Comparison of ENCODE assay signal across 9 mouse cellular contexts in genomic region chr1:105711227-105711626, GRCm38 (mm10). TPM values are rescaled to one million over a fixed set of nuclear protein-coding genes. Genes with fewer than 3 reads are reported as not detected.
DNase-seq lines count a peak whose midpoint lies in the region; ATAC-seq and TF ChIP-seq lines count a peak whose summit lies in the region.
"Had no signal": no experiment of that assay in that cellular context is flagged by ENCODE, and none has a peak within 500 bp of the region (broad histone marks: within the 10 kb centered on the region; RNA-seq: fewer than 3 reads in every experiment).

No protein-coding gene starts in this region.

- H3K4me1 ChIP-seq in kidney, postnatal 0 days (replicated peaks; ENCODE audit: insufficient read depth, low read length) = no peaks in the 10 kb centered on the region
- H3K4me1 ChIP-seq in kidney, embryonic 16.5 days (ENCODE audit: insufficient read depth, low read length) = no peaks in the 10 kb centered on the region
- H3K4me1 ChIP-seq in intestine, embryonic 16.5 days (ENCODE audit: control insufficient read depth, insufficient read depth, low read length) = no peaks in the 10 kb centered on the region
- H3K4me1 ChIP-seq: limb, embryonic 15.5 days had no signal

- 15% methylated on average over 1 of the region's 1 CpGs for WGBS in kidney, postnatal 0 days
- WGBS in kidney, embryonic 16.5 days = 36% methylated on average over 1 of the region's 1 CpGs
- 34% methylated on average over 1 of the region's 1 CpGs for WGBS in intestine, embryonic 16.5 days

- ATAC-seq in kidney, postnatal 0 days (replicated peaks; ENCODE audit: low FRiP score, low read depth) = no peak
- no peak for ATAC-seq in kidney, embryonic 16.5 days (ENCODE audit: low FRiP score, low TSS enrichment)
- ATAC-seq in intestine, embryonic 16.5 days = no peak

- no peak overlapping the region for H3K4me2 ChIP-seq in kidney, postnatal 0 days (ENCODE audit: low read length)
- no peak overlapping the region for H3K4me2 ChIP-seq in kidney, embryonic 16.5 days (replicated peaks; ENCODE audit: low read depth, low read length)
- H3K4me2 ChIP-seq in intestine, embryonic 16.5 days (ENCODE audit: low read depth, low read length) = no peak overlapping the region
- H3K4me2 ChIP-seq: limb, embryonic 15.5 days had no signal

- H3K27me3 ChIP-seq in kidney, postnatal 0 days (ENCODE audit: insufficient read depth, low read length) = no peaks in the 10 kb centered on the region
- no peaks in the 10 kb centered on the region for H3K27me3 ChIP-seq in kidney, embryonic 16.5 days (ENCODE audit: insufficient read depth, low read length)
- H3K27me3 ChIP-seq in intestine, embryonic 16.5 days (replicated peaks; ENCODE audit: control insufficient read depth, insufficient read depth, low read length) = no peaks in the 10 kb centered on the region
- H3K27me3 ChIP-seq: limb, embryonic 15.5 days had no signal

- H3K9ac ChIP-seq in kidney, postnatal 0 days (ENCODE audit: low read depth, low read length) = no peak overlapping the region
- H3K9ac ChIP-seq in kidney, embryonic 16.5 days (replicated peaks; ENCODE audit: low read length) = no peak overlapping the region
- no peak overlapping the region for H3K9ac ChIP-seq in intestine, embryonic 16.5 days (ENCODE audit: low read depth, low read length)
- H3K9ac ChIP-seq: limb, embryonic 15.5 days had no signal

- H3K9me3 ChIP-seq in kidney, postnatal 0 days (replicated peaks; ENCODE audit: low read length) = no peaks in the 10 kb centered on the region
- H3K9me3 ChIP-seq in kidney, embryonic 16.5 days (ENCODE audit: low read length) = no peaks in the 10 kb centered on the region
- no peaks in the 10 kb centered on the region for H3K9me3 ChIP-seq in intestine, embryonic 16.5 days (ENCODE audit: control insufficient read depth, low read length)
- H3K9me3 ChIP-seq: limb, embryonic 15.5 days had no signal

- peak; percentile 70 for TF ChIP-seq CTCF in kidney, postnatal 0 days (IDR thresholded peaks at IDR 0.05; ENCODE audit: low read depth)

- no peak overlapping the region for H3K4me3 ChIP-seq in kidney, postnatal 0 days (replicated peaks; ENCODE audit: low read depth, low read length)
- H3K4me3 ChIP-seq in kidney, embryonic 16.5 days (ENCODE audit: low read length) = no peak overlapping the region
- H3K4me3 ChIP-seq in intestine, embryonic 16.5 days (ENCODE audit: low read length) = no peak overlapping the region
- H3K4me3 ChIP-seq: limb, embryonic 15.5 days had no signal

- H3K27ac ChIP-seq in kidney, postnatal 0 days = no peak overlapping the region
- no peak overlapping the region for H3K27ac ChIP-seq in kidney, embryonic 16.5 days (ENCODE audit: low read length)
- no peak overlapping the region for H3K27ac ChIP-seq in intestine, embryonic 16.5 days (ENCODE audit: low read length)
- H3K27ac ChIP-seq: limb, embryonic 15.5 days had no signal

- H3K36me3 ChIP-seq in kidney, postnatal 0 days (ENCODE audit: insufficient read depth, low read length) = peaks cover 8% of the 10 kb centered on the region; the same call in 1 of the 2 replicates
- peaks cover 18% of the 10 kb centered on the region for H3K36me3 ChIP-seq in kidney, embryonic 16.5 days (ENCODE audit: insufficient read depth, low read length)
- no peaks in the 10 kb centered on the region for H3K36me3 ChIP-seq in intestine, embryonic 16.5 days (ENCODE audit: control insufficient read depth, insufficient read depth, low read length)

- DNase-seq in cerebellum, adult 18-20 months = peak; percentile 25 to 55
- DNase-seq in cerebellum, adult 11 months = no peak
- peak; percentile 47 for DNase-seq in kidney, postnatal 0 days (ENCODE audit: low spot score)
- peak; percentile 19 for DNase-seq in urinary bladder, postnatal 25 days (ENCODE audit: low spot score)
- no peak for DNase-seq in urinary bladder, postnatal 4 days (ENCODE audit: low spot score in 2 of 2)
- DNase-seq in retina, embryonic 14.5 days (ENCODE audit: low spot score) = peak; percentile 55

RNA-seq across cellular contexts. Expression of gene Relch, which starts 47.6 kb away (rescaled TPM):
- 21.8 and 22.5 TPM in 2 replicates for polyA plus RNA-seq in kidney, postnatal 0 days (2015; fragmentation: Nextera tagmentation; extraction: Ambion mirVana)
- 22.1 and 25.8 TPM in 2 replicates for polyA plus RNA-seq in kidney, embryonic 16.5 days (2015; fragmentation: Nextera tagmentation; extraction: Ambion mirVana)
- 19.3 and 22.1 TPM in 2 replicates for polyA plus RNA-seq in intestine, embryonic 16.5 days (2015; fragmentation: Nextera tagmentation; extraction: Ambion mirVana)

RNA-seq across cellular contexts. Expression of gene Pign, which starts 47.8 kb away (rescaled TPM):
- polyA plus RNA-seq in kidney, postnatal 0 days (2015; fragmentation: Nextera tagmentation; extraction: Ambion mirVana) = 8.4 and 9.6 TPM in 2 replicates
- 14.1 and 16.5 TPM in 2 replicates for polyA plus RNA-seq in kidney, embryonic 16.5 days (2015; fragmentation: Nextera tagmentation; extraction: Ambion mirVana)
- polyA plus RNA-seq in intestine, embryonic 16.5 days (2015; fragmentation: Nextera tagmentation; extraction: Ambion mirVana) = 9.5 and 9.6 TPM in 2 replicates

Comparison
In these comparisons a context has a peak if more than half of its experiments do, and no peak if none do; other contexts are left out.
1. DNase-seq: peak in cerebellum, adult 18-20 months (2 of 2), kidney, postnatal 0 days (single experiment), urinary bladder, postnatal 25 days (single experiment) and retina, embryonic 14.5 days (single experiment); none in cerebellum, adult 11 months (single experiment) and urinary bladder, postnatal 4 days (0 of 2).